ENCODE assay signal across 1 mouse cellular context in the genomic region with DNA sequence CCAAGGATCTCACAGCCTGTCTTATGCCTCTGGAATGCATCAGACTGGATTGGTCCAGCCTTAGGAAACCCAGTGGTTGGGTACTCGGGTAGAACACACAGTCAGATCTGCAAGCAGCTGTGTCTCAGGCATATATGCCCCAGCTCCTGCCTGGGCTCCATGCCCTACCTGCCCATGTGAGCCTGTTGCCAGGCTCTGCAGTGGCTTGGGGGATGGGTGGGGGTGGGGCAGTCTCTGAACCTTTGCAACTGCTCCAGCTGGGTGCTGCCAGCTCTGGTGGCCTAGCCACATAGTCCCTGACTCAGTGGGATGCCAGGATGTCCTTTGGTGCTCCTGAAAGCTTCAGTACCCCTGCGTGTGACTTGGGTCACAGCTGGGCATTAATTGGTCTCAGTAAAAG.
TF ChIP-seq lines count a peak whose summit lies in the region.

No protein-coding gene starts in this region.

TF ChIP-seq in CH12.LX, 34 proteins besides CTCF, POLR2A, EP300 and RAD21:
- no peak for TF ChIP-seq ZC3H11A (IDR thresholded peaks at IDR 0.05; ENCODE audit: low read depth, low read length)
- TF ChIP-seq USF2 (conservative IDR thresholded peaks at IDR 0.05; ENCODE audit: low read depth, low read length), result no peak
- TF ChIP-seq UBTF (IDR thresholded peaks at IDR 0.05; ENCODE audit: low read depth, low read length), result no peak
- TF ChIP-seq IRF4 (IDR thresholded peaks at IDR 0.05; ENCODE audit: low read depth, low read length), result no peak
- no peak for TF ChIP-seq HCFC1 (IDR thresholded peaks at IDR 0.05; ENCODE audit: low read depth, low read length)
- no peak for TF ChIP-seq KAT2A (IDR thresholded peaks at IDR 0.05; ENCODE audit: insufficient replicate concordance, low read length)
- no peak for TF ChIP-seq CHD1 (IDR thresholded peaks at IDR 0.05; ENCODE audit: low read depth, low read length)
- TF ChIP-seq MXI1 (IDR thresholded peaks at IDR 0.05; ENCODE audit: low read depth, low read length), result no peak
- TF ChIP-seq GABPA (IDR thresholded peaks at IDR 0.05; ENCODE audit: insufficient replicate concordance, low read depth, low read length), result no peak
- no peak for TF ChIP-seq NRF1 (IDR thresholded peaks at IDR 0.05; ENCODE audit: low read depth, low read length)
- no peak for TF ChIP-seq TBP (conservative IDR thresholded peaks at IDR 0.05; ENCODE audit: low read depth, low read length)
- no peak for TF ChIP-seq E2F4 (IDR thresholded peaks at IDR 0.05; ENCODE audit: insufficient replicate concordance, low read depth, low read length)
- TF ChIP-seq ETS1 (conservative IDR thresholded peaks at IDR 0.05; ENCODE audit: low read depth, low read length), result no peak
- no peak for TF ChIP-seq ZMIZ1 (IDR thresholded peaks at IDR 0.05; ENCODE audit: low read depth, low read length)
- TF ChIP-seq ZKSCAN1 (IDR thresholded peaks at IDR 0.05; ENCODE audit: borderline replicate concordance, low read depth, low read length), result no peak
- TF ChIP-seq MAX (IDR thresholded peaks at IDR 0.05; ENCODE audit: low read length), result no peak
- TF ChIP-seq MAZ (IDR thresholded peaks at IDR 0.05; ENCODE audit: low read depth, low read length), result no peak
- TF ChIP-seq MAFK (IDR thresholded peaks at IDR 0.05; ENCODE audit: insufficient replicate concordance, low read length), result no peak
